Mouse (Mus musculus): ENCODE results near the gene Cryl1. TPM values are rescaled to one million over a fixed set of nuclear protein-coding genes. Genes with fewer than 3 reads are reported as not detected.

Cryl1 gene
- total and polyA plus RNA-seq, 2 experiments = 33.0 to 34.9 TPM

DNA sequence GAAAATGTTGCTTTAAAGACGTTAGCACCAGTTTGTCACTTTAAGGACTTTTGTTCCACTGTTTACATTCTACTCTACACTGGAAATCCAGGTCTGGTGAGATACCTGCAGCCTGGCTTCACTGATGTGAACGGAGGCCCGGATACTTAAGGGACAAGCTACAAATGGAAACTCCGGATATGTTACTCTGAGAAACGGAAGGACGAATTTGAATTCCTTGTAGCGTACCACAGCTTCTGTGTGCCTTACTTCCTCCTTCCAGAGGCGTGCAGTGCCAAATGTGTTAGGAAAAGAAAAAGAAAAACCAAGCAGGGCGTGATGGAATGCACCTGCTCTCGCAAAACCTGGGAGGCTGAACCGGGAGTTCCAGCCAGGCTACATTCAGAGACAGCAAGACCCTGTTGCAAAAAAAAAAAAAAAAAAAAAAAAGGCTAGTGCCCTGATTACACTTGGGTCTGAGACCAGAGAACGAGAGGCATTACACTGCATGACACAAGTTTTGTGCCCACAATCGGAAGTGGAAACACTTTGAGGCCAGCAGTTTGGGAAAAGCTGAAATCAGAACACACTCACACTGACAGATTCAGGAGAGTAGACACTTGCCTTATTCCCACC, 591 bp upstream of the Cryl1 start:
- 22% methylated on average over 13 of the region's 13 CpGs for WGBS
- peaks cover 2% of the 10 kb centered on the region; the same call in 1 of the 2 replicates for H3K4me1 ChIP-seq (ENCODE audit: control insufficient read depth, insufficient read depth, low read length)
- 0 out of 2 replicates have a peak, but pooled peaks cover 1% of the 10 kb centered on the region for H3K27me3 ChIP-seq (ENCODE audit: control insufficient read depth, insufficient read depth, low read length)
- 0 out of 2 replicates have a peak overlapping the region, but pooled peaks have one; percentile 3 for H3K9ac ChIP-seq (ENCODE audit: low read depth, low read length)
- H3K36me3 ChIP-seq (ENCODE audit: control insufficient read depth, insufficient read depth, low read length) = no peaks in the 10 kb centered on the region
- H3K4me3 ChIP-seq (ENCODE audit: insufficient read depth, low read depth, low read length) = peak overlapping the region; percentile 35
- H3K79me2 ChIP-seq (ENCODE audit: control insufficient read depth, insufficient read depth, low read length) = no peaks in the 10 kb centered on the region
- H3K27ac ChIP-seq (replicated peaks; ENCODE audit: insufficient read depth, low read depth, low read length) = 0 out of 2 replicates have a peak overlapping the region, but pooled peaks have one; percentile 5
- DNase-seq (ENCODE audit: extremely low read depth, low read depth, low spot score) = peak; percentile 41
- no peak for TF ChIP-seq POLR2A (IDR thresholded peaks at IDR 0.05; ENCODE audit: extremely low read depth, insufficient read depth, low read length)
- no peak for TF ChIP-seq CTCF (IDR thresholded peaks at IDR 0.05; ENCODE audit: low read depth, low read length)

DNA sequence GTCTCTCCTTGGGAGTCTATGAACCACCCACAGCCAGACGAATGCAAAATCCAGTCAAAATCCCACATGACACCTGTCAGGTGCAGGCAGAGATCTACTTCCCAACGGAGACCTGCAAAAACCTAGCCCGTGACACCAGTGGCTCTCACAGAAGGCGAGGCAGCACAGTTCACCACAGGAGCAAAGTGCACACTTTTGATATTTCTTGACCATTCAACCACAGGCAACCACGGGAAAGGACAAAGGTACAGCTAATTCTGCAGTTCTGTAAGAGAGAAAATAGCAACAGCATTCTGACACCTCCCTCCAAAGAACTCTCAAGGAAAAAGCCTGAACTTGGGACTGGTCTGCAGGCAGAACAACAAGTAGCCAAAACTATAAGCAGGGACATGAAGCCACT, 1.1 kb downstream of the Cryl1 start:
- Histone ChIP-seq H3K4me3 (ENCODE audit: insufficient read depth, low read depth, low read length) (no peak overlapping the region), H3K79me2 (ENCODE audit: control insufficient read depth, insufficient read depth, low read length) (no peaks in the 10 kb centered on the region), H3K27me3 (ENCODE audit: control insufficient read depth, insufficient read depth, low read length) (no peaks in the 10 kb centered on the region), H3K27ac (replicated peaks; ENCODE audit: insufficient read depth, low read depth, low read length) (no peak overlapping the region), H3K36me3 (ENCODE audit: control insufficient read depth, insufficient read depth, low read length) (no peaks in the 10 kb centered on the region), H3K9ac (ENCODE audit: low read depth, low read length) (no peak overlapping the region), H3K4me1 (ENCODE audit: control insufficient read depth, insufficient read depth, low read length) (peaks cover 2% of the 10 kb centered on the region; the same call in 1 of the 2 replicates)
- no peak for TF ChIP-seq POLR2A (IDR thresholded peaks at IDR 0.05; ENCODE audit: extremely low read depth, insufficient read depth, low read length)
- TF ChIP-seq CTCF (IDR thresholded peaks at IDR 0.05; ENCODE audit: low read depth, low read length) = no peak
- DNase-seq (ENCODE audit: extremely low read depth, low read depth, low spot score) = peak; percentile 69
- WGBS = 75% methylated on average over 5 of the region's 5 CpGs

DNA sequence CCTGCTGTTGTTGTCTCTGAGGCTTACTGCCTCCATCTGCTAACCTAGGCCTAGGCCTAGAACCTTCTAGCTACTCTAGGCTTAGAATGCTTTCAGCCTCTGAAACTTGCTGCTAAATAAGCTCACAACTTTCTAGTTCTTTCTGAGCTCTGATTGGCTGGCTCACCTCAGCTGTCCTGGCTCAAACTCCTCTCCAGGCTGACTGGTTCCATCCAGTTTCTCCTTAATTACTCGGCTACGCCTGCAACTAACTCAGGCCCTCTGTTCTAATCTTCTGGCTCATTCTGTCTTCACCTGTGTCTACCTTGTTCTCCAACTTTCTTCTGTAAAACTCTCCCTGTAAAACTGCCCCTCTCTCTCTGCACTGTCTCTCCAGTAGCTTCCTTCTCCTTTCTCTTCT, 2.9 kb downstream of the Cryl1 start:
- 92% methylated on average over 2 of the region's 2 CpGs for WGBS
- Histone ChIP-seq H3K36me3 (ENCODE audit: control insufficient read depth, insufficient read depth, low read length) (no peaks in the 10 kb centered on the region), H3K4me3 (ENCODE audit: insufficient read depth, low read depth, low read length) (no peak overlapping the region), H3K27ac (replicated peaks; ENCODE audit: insufficient read depth, low read depth, low read length) (no peak overlapping the region), H3K27me3 (ENCODE audit: control insufficient read depth, insufficient read depth, low read length) (no peaks in the 10 kb centered on the region), H3K79me2 (ENCODE audit: control insufficient read depth, insufficient read depth, low read length) (no peaks in the 10 kb centered on the region), H3K4me1 (ENCODE audit: control insufficient read depth, insufficient read depth, low read length) (peaks cover 2% of the 10 kb centered on the region; the same call in 1 of the 2 replicates), H3K9ac (ENCODE audit: low read depth, low read length) (no peak overlapping the region)
- TF ChIP-seq CTCF (IDR thresholded peaks at IDR 0.05; ENCODE audit: low read depth, low read length) (no peak), POLR2A (IDR thresholded peaks at IDR 0.05; ENCODE audit: extremely low read depth, insufficient read depth, low read length) (no peak)
- DNase-seq (ENCODE audit: extremely low read depth, low read depth, low spot score) = no peak

DNA sequence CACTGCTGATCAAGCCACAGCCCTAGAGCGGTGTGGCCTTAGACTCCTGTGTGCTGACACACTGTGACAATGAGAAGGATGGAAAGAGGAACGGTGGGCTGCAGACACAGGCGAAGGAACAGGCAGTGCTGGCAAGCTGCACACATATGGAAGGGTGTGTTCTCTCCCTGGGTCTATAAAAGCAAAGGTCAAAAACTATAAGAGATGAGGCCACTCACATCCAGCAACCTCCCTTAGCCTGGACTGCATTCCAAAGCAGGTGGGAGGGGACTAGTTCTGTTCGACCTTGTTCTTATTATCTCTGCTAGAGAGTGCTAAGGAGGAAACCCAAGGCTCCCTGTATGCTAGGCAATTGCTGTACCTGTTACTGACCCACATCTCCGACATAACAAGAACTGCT, 6.1 kb downstream of the Cryl1 start:
- no peak for TF ChIP-seq CTCF (IDR thresholded peaks at IDR 0.05; ENCODE audit: low read depth, low read length)
- no peak for TF ChIP-seq POLR2A (IDR thresholded peaks at IDR 0.05; ENCODE audit: extremely low read depth, insufficient read depth, low read length)
- Histone ChIP-seq H3K79me2 (ENCODE audit: control insufficient read depth, insufficient read depth, low read length) (no peaks in the 10 kb centered on the region), H3K4me1 (ENCODE audit: control insufficient read depth, insufficient read depth, low read length) (no peaks in the 10 kb centered on the region), H3K9ac (ENCODE audit: low read depth, low read length) (no peak overlapping the region), H3K27me3 (ENCODE audit: control insufficient read depth, insufficient read depth, low read length) (no peaks in the 10 kb centered on the region), H3K4me3 (ENCODE audit: insufficient read depth, low read depth, low read length) (no peak overlapping the region), H3K27ac (replicated peaks; ENCODE audit: insufficient read depth, low read depth, low read length) (no peak overlapping the region), H3K36me3 (ENCODE audit: control insufficient read depth, insufficient read depth, low read length) (no peaks in the 10 kb centered on the region)
- DNase-seq (ENCODE audit: extremely low read depth, low read depth, low spot score) = no peak
- WGBS = 76% methylated on average over 5 of the region's 5 CpGs

DNA sequence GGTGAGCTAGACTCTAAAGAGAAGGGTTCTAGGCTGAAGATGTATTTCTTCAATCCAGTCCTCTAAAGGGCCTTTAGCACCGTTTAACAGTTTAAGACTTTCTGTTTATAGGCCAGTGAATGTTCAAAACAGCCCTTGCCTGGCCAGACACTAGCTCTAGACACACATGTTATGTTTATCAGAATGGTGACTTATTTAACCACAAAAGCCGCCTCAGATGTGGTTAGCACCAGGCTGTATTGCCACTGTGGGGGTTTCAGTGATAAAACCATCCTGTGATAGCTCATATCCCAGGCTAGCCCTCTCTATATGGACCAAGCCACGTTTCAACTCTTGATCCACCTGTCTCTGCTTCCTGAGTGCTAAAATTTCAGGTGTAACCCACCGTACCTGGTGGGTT, 6.7 kb downstream of the Cryl1 start:
- Histone ChIP-seq H3K27ac (replicated peaks; ENCODE audit: insufficient read depth, low read depth, low read length) (no peak overlapping the region), H3K27me3 (ENCODE audit: control insufficient read depth, insufficient read depth, low read length) (no peaks in the 10 kb centered on the region), H3K36me3 (ENCODE audit: control insufficient read depth, insufficient read depth, low read length) (no peaks in the 10 kb centered on the region), H3K9ac (ENCODE audit: low read depth, low read length) (no peak overlapping the region), H3K4me3 (ENCODE audit: insufficient read depth, low read depth, low read length) (no peak overlapping the region), H3K4me1 (ENCODE audit: control insufficient read depth, insufficient read depth, low read length) (peaks cover 3% of the 10 kb centered on the region; the same call in 1 of the 2 replicates), H3K79me2 (ENCODE audit: control insufficient read depth, insufficient read depth, low read length) (no peaks in the 10 kb centered on the region)
- no peak for DNase-seq (ENCODE audit: extremely low read depth, low read depth, low spot score)
- TF ChIP-seq POLR2A (IDR thresholded peaks at IDR 0.05; ENCODE audit: extremely low read depth, insufficient read depth, low read length) (no peak), CTCF (IDR thresholded peaks at IDR 0.05; ENCODE audit: low read depth, low read length) (no peak)
- WGBS = 78% methylated on average over 4 of the region's 4 CpGs
